Mouse (Mus musculus) liver, embryonic 14.5 days (tissue): ENCODE data around the gene Rfx1. TPM values are rescaled to one million over a fixed set of nuclear protein-coding genes. Genes with fewer than 3 reads are reported as not detected.
A peak's percentile ranks its signal among the peaks of the same experiment; 100 is the strongest.

ENCODE experiments used
- ATAC-seq: fragments of 200-750 bp; cut with Nextera tagmentation; 2 replicates; pipeline ENCODE4 v1.8.0; 2017; ENCODE audit warnings: moderate number of reproducible peaks, mild to moderate bottlenecking, moderate library complexity; ENCODE audit not compliant: insufficient read depth
- DNase-seq, 3 experiments: peaks; one replicate each; pipeline ENCODE4 v3.0.0-alpha.2; 2012 to 2013; ENCODE audit warnings: low read depth in 3 of 3, low spot score in 3 of 3
- H3K27ac ChIP-seq: fragments of 300-500 bp; sonication (generic); 2 replicates; pipeline ENCODE4 v1.5.1; 2014; ENCODE audit warnings: moderate library complexity, mild to moderate bottlenecking, control low read depth, inconsistent platforms
- H3K27me3 ChIP-seq: fragments of 300-500 bp; sonication (generic); 2 replicates; pipeline ENCODE4 v1.6.1; 2014; ENCODE audit warnings: mild to moderate bottlenecking, low read length, moderate library complexity; ENCODE audit not compliant: control insufficient read depth, insufficient read depth
- H3K36me3 ChIP-seq: fragments of 300-500 bp; sonication (generic); replicated peaks from 2 replicates; pipeline ENCODE4 v1.6.1; 2014; ENCODE audit warnings: low read depth; ENCODE audit not compliant: control insufficient read depth, insufficient read depth
- H3K4me1 ChIP-seq, 2 experiments: fragments of 200-500 bp in 1 of 2; fragments of 300-500 bp in 1 of 2; sonication (generic) in 1 of 2; replicated peaks; 2 replicates each; pipeline ENCODE4 v1.6.1; 2012 to 2014; ENCODE audit warnings: antibody characterized with exemption in 1 of 2, inconsistent platforms in 1 of 2, low read length in 1 of 2; ENCODE audit not compliant: control insufficient read depth in 2 of 2, insufficient read depth in 2 of 2
- H3K4me2 ChIP-seq: fragments of 300-500 bp; sonication (generic); 2 replicates; pipeline ENCODE4 v1.6.1; 2014; ENCODE audit warnings: low read depth, mild to moderate bottlenecking, control low read depth, moderate library complexity
- H3K4me3 ChIP-seq, 2 experiments: fragments of 200-500 bp in 1 of 2; fragments of 300-500 bp in 1 of 2; sonication (generic) in 1 of 2; 2 replicates each; pipeline ENCODE4 v1.5.1; 2012 to 2014; ENCODE audit warnings: low read depth in 2 of 2, low read length in 2 of 2, mild to moderate bottlenecking in 2 of 2, control low read depth in 1 of 2, inconsistent platforms in 1 of 2, moderate library complexity in 1 of 2; ENCODE audit not compliant: insufficient read depth in 1 of 2
- H3K9ac ChIP-seq: fragments of 300-500 bp; sonication (generic); replicated peaks from 2 replicates; pipeline ENCODE4 v1.6.1; 2014; ENCODE audit warnings: mild to moderate bottlenecking, control low read depth, moderate library complexity
- H3K9me3 ChIP-seq: fragments of 300-500 bp; sonication (generic); 2 replicates; pipeline ENCODE4 v1.6.1; 2016; ENCODE audit warnings: low read length, mixed read lengths; ENCODE audit not compliant: control insufficient read depth
- CTCF ChIP-seq: IDR thresholded peaks from 2 replicates; pipeline ENCODE4 v1.5.1; 2016; ENCODE audit warnings: antibody characterized with exemption, low read depth, control low read depth
- EP300 ChIP-seq: IDR thresholded peaks from 2 replicates; pipeline ENCODE4 v1.6.1; 2016; ENCODE audit warnings: antibody characterized with exemption, low read depth
- WGBS: fragments of 180-500 bp; shearing (Covaris S2); extraction: QIAGEN DNeasy Blood & Tissue Kit; methylation state at CpG from one replicate; pipeline ENCODE4 v1.1.7; 2014; ENCODE audit not compliant: insufficient replicate concordance; 5-methylcytosine and 5-hydroxymethylcytosine counted together
- microRNA counts: library from miRNA; unstranded; fragments of <30 nt; microRNA quantifications from one replicate; lab custom pipeline; 2016
- microRNA-seq: library from miRNA; unstranded; fragments of <30 nt; microRNA quantifications from one replicate; pipeline ENCODE4, GENCODE M21; 2016
- polyA plus RNA-seq, 2 experiments: library from polyadenylated mRNA; depleted of rRNA in 1 of 2; stranded (reverse) in 1 of 2; unstranded in 1 of 2; fragments of >200 nt; fragmentation: Nextera tagmentation in 1 of 2; extraction: Ambion mirVana in 1 of 2; gene quantifications; 2 replicates each; pipeline versions ENCODE4 v1.2.1 to v1.2.3; 2012 to 2014

Gene Rfx1
- polyA plus RNA-seq, 2 experiments = 1.5 to 4.6 TPM

GRCm38 (mm10) chr8:84144636-84145245 is 78.1 kb downstream of the Rfx1 start:
- TF ChIP-seq EP300 = no peak
- TF ChIP-seq CTCF = no peak
- H3K4me1 ChIP-seq = peaks cover 6 to 11% of the 10 kb centered on the region in 2 experiments
- WGBS = 74% methylated on average over 8 of the region's 8 CpGs

More at GRCm38 (mm10) chr8:84144636-84145245, 78.1 kb downstream of the Rfx1 start:
- Histone ChIP-seq H3K9me3 (no peaks in the 10 kb centered on the region), H3K9ac (no peak overlapping the region), H3K4me2 (no peak overlapping the region), H3K4me3 (no peak overlapping the region), H3K36me3 (peaks cover 3% of the 10 kb centered on the region), H3K27me3 (no peaks in the 10 kb centered on the region), H3K27ac (no peak overlapping the region)
- no peak for DNase-seq
- ATAC-seq = no peak

MicroRNAs within 50 kb of the gene (microRNA counts, 519-probe panel; counts per million panel counts)
- microRNA mmu-miR-709 (lab: Ali Mortazavi, UCI) = 5,941 counts per million, percentile 44 among the panel's probes with 10 or more counts

Small RNAs within 50 kb of the gene (microRNA-seq; reads per million reads assigned to microRNA genes)
- gene Mir709 = not detected

Other genes with a start within 250 kb of the Rfx1 start
- gene Adgrl1, start 166.7 kb upstream of the Rfx1 start, polyA plus RNA-seq (2012; rRNA removed) = 4.5 and 6.1 TPM in 2 replicates
- 1.2 and 1.7 TPM in 2 replicates for gene Adgrl1, start 166.7 kb upstream of the Rfx1 start, polyA plus RNA-seq (2014; fragmentation: Nextera tagmentation; extraction: Ambion mirVana)
- gene Gm10644, start 111.6 kb upstream of the Rfx1 start, polyA plus RNA-seq (2012; rRNA removed) = 0.30 and 0.31 TPM in 2 replicates
- 0.09 and 0.30 TPM in 2 replicates for gene Gm10644, start 111.6 kb upstream of the Rfx1 start, polyA plus RNA-seq (2014; fragmentation: Nextera tagmentation; extraction: Ambion mirVana)
- 92.7 and 98.5 TPM in 2 replicates for gene Asf1b, start 111.3 kb upstream of the Rfx1 start, polyA plus RNA-seq (2012; rRNA removed)
- 130 and 138 TPM in 2 replicates for gene Asf1b, start 111.3 kb upstream of the Rfx1 start, polyA plus RNA-seq (2014; fragmentation: Nextera tagmentation; extraction: Ambion mirVana)
- 19.9 and 24.8 TPM in 2 replicates for gene Prkaca, start 93.8 kb upstream of the Rfx1 start, polyA plus RNA-seq (2012; rRNA removed)
- gene Prkaca, start 93.8 kb upstream of the Rfx1 start, polyA plus RNA-seq (2014; fragmentation: Nextera tagmentation; extraction: Ambion mirVana) = 30.6 and 34.0 TPM in 2 replicates
- 32.5 and 34.5 TPM in 2 replicates for gene Samd1, start 69.2 kb upstream of the Rfx1 start, polyA plus RNA-seq (2012; rRNA removed)
- gene Samd1, start 69.2 kb upstream of the Rfx1 start, polyA plus RNA-seq (2014; fragmentation: Nextera tagmentation; extraction: Ambion mirVana) = 9.1 and 9.3 TPM in 2 replicates
- gene 1700067K01Rik, start 65.3 kb upstream of the Rfx1 start, polyA plus RNA-seq (2012; rRNA removed) = 0.41 and 0.65 TPM in 2 replicates
- gene 1700067K01Rik, start 65.3 kb upstream of the Rfx1 start, polyA plus RNA-seq (2014; fragmentation: Nextera tagmentation; extraction: Ambion mirVana) = 0.41 and 0.49 TPM in 2 replicates
- not detected in 2 replicates for gene 2210011C24Rik, start 54.7 kb upstream of the Rfx1 start, polyA plus RNA-seq (2012; rRNA removed)
- gene 2210011C24Rik, start 54.7 kb upstream of the Rfx1 start, polyA plus RNA-seq (2014; fragmentation: Nextera tagmentation; extraction: Ambion mirVana) = not detected in 2 replicates
- gene Palm3, start 45.4 kb upstream of the Rfx1 start, polyA plus RNA-seq (2012; rRNA removed) = 0.11 and 0.19 TPM in 2 replicates
- 0.09 TPM in 1 of 2 replicates, not detected in the other for gene Palm3, start 45.4 kb upstream of the Rfx1 start, polyA plus RNA-seq (2014; fragmentation: Nextera tagmentation; extraction: Ambion mirVana)
- gene Il27ra, start 24.2 kb upstream of the Rfx1 start, polyA plus RNA-seq (2012; rRNA removed) = 0.56 and 0.70 TPM in 2 replicates
- gene Il27ra, start 24.2 kb upstream of the Rfx1 start, polyA plus RNA-seq (2014; fragmentation: Nextera tagmentation; extraction: Ambion mirVana) = 0.32 and 0.45 TPM in 2 replicates
- not detected in 2 replicates for gene Rln3, start 21.8 kb upstream of the Rfx1 start, polyA plus RNA-seq (2012; rRNA removed)
- gene Rln3, start 21.8 kb upstream of the Rfx1 start, polyA plus RNA-seq (2014; fragmentation: Nextera tagmentation; extraction: Ambion mirVana) = not detected in 2 replicates
- gene Gm10643, start 1.7 kb upstream of the Rfx1 start, polyA plus RNA-seq (2012; rRNA removed) = 0.08 and 0.22 TPM in 2 replicates
- gene Gm10643, start 1.7 kb upstream of the Rfx1 start, polyA plus RNA-seq (2014; fragmentation: Nextera tagmentation; extraction: Ambion mirVana) = 0.16 TPM in 1 of 2 replicates, not detected in the other
- gene Dcaf15, start 37.9 kb downstream of the Rfx1 start, polyA plus RNA-seq (2012; rRNA removed) = 16.8 and 17.1 TPM in 2 replicates
- gene Dcaf15, start 37.9 kb downstream of the Rfx1 start, polyA plus RNA-seq (2014; fragmentation: Nextera tagmentation; extraction: Ambion mirVana) = 2.5 and 3.2 TPM in 2 replicates
- gene Podnl1, start 59.2 kb downstream of the Rfx1 start, polyA plus RNA-seq (2012; rRNA removed) = 0.03 and 0.04 TPM in 2 replicates
- not detected in 2 replicates for gene Podnl1, start 59.2 kb downstream of the Rfx1 start, polyA plus RNA-seq (2014; fragmentation: Nextera tagmentation; extraction: Ambion mirVana)
- gene Cc2d1a, start 81.1 kb downstream of the Rfx1 start, polyA plus RNA-seq (2012; rRNA removed) = 3.0 and 3.4 TPM in 2 replicates
- gene Cc2d1a, start 81.1 kb downstream of the Rfx1 start, polyA plus RNA-seq (2014; fragmentation: Nextera tagmentation; extraction: Ambion mirVana) = 2.3 and 3.6 TPM in 2 replicates
- 0.15 and 0.19 TPM in 2 replicates for gene 4930432K21Rik, start 81.2 kb downstream of the Rfx1 start, polyA plus RNA-seq (2012; rRNA removed)
- gene 4930432K21Rik, start 81.2 kb downstream of the Rfx1 start, polyA plus RNA-seq (2014; fragmentation: Nextera tagmentation; extraction: Ambion mirVana) = 0.25 TPM in 1 of 2 replicates, not detected in the other
- 0.12 TPM in 1 of 2 replicates, not detected in the other for gene Nanos3, start 118.4 kb downstream of the Rfx1 start, polyA plus RNA-seq (2012; rRNA removed)
- not detected in 2 replicates for gene Nanos3, start 118.4 kb downstream of the Rfx1 start, polyA plus RNA-seq (2014; fragmentation: Nextera tagmentation; extraction: Ambion mirVana)
- 1.9 and 2.1 TPM in 2 replicates for gene Zswim4, start 170.2 kb downstream of the Rfx1 start, polyA plus RNA-seq (2012; rRNA removed)
- 0.74 and 1.4 TPM in 2 replicates for gene Zswim4, start 170.2 kb downstream of the Rfx1 start, polyA plus RNA-seq (2014; fragmentation: Nextera tagmentation; extraction: Ambion mirVana)
- 95.7 and 127 TPM in 2 replicates for gene D8Ertd738e, start 182.9 kb downstream of the Rfx1 start, polyA plus RNA-seq (2012; rRNA removed)
- gene D8Ertd738e, start 182.9 kb downstream of the Rfx1 start, polyA plus RNA-seq (2014; fragmentation: Nextera tagmentation; extraction: Ambion mirVana) = 261 and 262 TPM in 2 replicates
- gene Mri1, start 190.5 kb downstream of the Rfx1 start, polyA plus RNA-seq (2012; rRNA removed) = 15.6 and 17.2 TPM in 2 replicates
- gene Mri1, start 190.5 kb downstream of the Rfx1 start, polyA plus RNA-seq (2014; fragmentation: Nextera tagmentation; extraction: Ambion mirVana) = 27.1 and 28.7 TPM in 2 replicates
- gene Ccdc130, start 203.5 kb downstream of the Rfx1 start, polyA plus RNA-seq (2012; rRNA removed) = 3.6 and 5.5 TPM in 2 replicates
- gene Ccdc130, start 203.5 kb downstream of the Rfx1 start, polyA plus RNA-seq (2014; fragmentation: Nextera tagmentation; extraction: Ambion mirVana) = 5.0 and 7.1 TPM in 2 replicates